Comparison of ENCODE assay signal across 1 mouse cellular context in the genomic region with DNA sequence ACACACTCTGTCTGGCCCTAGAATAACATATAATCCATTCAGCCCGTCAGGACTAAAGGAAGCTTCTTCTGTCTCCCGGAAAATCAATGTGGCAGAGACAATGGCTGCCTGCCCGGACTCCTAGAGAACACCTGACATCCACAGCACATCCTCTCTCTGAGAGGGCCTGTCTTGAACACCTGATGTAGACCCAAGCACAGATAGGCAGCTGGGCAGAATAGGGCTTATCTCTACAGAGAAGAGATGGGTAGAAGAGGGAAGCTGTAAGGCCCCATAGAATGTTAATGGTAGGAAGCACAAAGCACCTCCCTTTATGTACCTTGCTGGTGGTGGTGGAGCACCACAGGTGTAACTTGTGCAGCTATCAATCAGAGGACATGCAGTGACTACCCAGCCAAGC.
TF ChIP-seq lines count a peak whose summit lies in the region.

No protein-coding gene starts in this region.

TF ChIP-seq in MEL, 35 proteins besides CTCF, POLR2A, EP300 and RAD21:
- TF ChIP-seq TAL1 (IDR thresholded peaks at IDR 0.05; ENCODE audit: low read length) = peak; percentile 47
- no peak for TF ChIP-seq E2F4 (IDR thresholded peaks at IDR 0.05; ENCODE audit: borderline replicate concordance, low read depth, low read length)
- TF ChIP-seq SIN3A (IDR thresholded peaks at IDR 0.05; ENCODE audit: low read length) = 0 out of 2 replicates have a peak, but pooled peaks have one; percentile 25
- peak; percentile 79 for TF ChIP-seq ETS1 (IDR thresholded peaks at IDR 0.05; ENCODE audit: low read depth, low read length)
- TF ChIP-seq GATA1 (IDR thresholded peaks at IDR 0.05; ENCODE audit: low read depth, low read length) = peak; percentile 68
- TF ChIP-seq USF1 (IDR thresholded peaks at IDR 0.05; ENCODE audit: low read depth, low read length) = peak; percentile 44
- no peak for TF ChIP-seq HCFC1 (IDR thresholded peaks at IDR 0.05; ENCODE audit: low read depth, low read length)
- TF ChIP-seq POLR2AphosphoS2 (IDR thresholded peaks at IDR 0.05; ENCODE audit: low read length) = no peak
- TF ChIP-seq TCF12 (IDR thresholded peaks at IDR 0.05; ENCODE audit: low read depth, low read length) = peak; percentile 86
- peak; percentile 42; the same call in 1 of the 2 replicates for TF ChIP-seq RCOR1 (IDR thresholded peaks at IDR 0.05; ENCODE audit: low read depth, low read length)
